Mouse (Mus musculus) urinary bladder, adult 18-20 months (tissue): ENCODE results near the gene Cd300lf.

Experiments used
- DNase-seq, 2 experiments: peaks; one replicate each; pipeline ENCODE4 v3.0.0; 2022; ENCODE audit warnings: low spot score in 2 of 2, mixed read lengths in 2 of 2

Gene Cd300lf

DNA sequence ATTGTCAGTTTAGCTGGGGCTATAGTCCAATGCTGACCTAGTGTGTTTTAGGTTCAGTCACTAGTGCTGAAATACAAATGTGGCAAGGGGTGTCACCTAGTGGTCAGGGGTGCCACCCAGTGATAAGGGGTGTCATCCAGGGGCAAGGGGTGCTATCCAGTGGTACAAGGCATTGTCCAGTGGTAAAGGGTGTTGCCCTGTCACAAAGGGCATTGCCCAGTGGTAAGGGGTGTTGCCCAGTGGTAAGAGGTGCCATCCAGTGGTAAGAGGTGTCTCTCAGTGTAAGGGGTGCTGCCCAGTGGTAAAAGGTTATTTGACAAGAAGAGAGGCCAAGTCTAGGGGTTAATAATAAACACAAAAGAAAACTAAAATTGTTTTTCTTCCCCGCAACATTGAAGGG lies 56.4 kb downstream of the Cd300lf start:
- DNase-seq, result no peak

- DNase-seq, result no peak
Measured at GRCm38 (mm10) chr11:115075859-115076258, 57.9 kb downstream of the Cd300lf start.

GRCm38 (mm10) chr11:115075407-115075806 lies 58.4 kb downstream of the Cd300lf start:
- DNase-seq, result no peak

DNA sequence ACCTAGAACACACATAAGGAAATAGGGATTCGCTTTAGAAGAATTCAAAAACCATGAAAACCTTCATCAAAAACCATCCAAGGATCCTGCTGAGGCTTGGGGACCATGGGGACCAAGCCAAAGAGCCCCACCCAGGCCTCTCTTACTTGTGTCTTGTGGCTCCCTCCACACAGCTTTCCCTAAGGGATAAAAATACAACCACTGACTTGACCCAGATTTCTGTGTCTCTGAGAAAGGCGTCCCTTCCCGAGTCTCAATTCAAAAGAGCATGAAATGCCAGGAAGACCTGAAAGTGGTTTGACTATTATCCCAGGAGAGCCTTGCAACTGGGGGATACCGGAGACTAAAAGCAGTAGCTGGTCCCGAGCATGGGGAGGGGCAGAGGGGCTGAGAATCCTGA lies 60.8 kb downstream of the Cd300lf start:
- DNase-seq, result no peak

DNA sequence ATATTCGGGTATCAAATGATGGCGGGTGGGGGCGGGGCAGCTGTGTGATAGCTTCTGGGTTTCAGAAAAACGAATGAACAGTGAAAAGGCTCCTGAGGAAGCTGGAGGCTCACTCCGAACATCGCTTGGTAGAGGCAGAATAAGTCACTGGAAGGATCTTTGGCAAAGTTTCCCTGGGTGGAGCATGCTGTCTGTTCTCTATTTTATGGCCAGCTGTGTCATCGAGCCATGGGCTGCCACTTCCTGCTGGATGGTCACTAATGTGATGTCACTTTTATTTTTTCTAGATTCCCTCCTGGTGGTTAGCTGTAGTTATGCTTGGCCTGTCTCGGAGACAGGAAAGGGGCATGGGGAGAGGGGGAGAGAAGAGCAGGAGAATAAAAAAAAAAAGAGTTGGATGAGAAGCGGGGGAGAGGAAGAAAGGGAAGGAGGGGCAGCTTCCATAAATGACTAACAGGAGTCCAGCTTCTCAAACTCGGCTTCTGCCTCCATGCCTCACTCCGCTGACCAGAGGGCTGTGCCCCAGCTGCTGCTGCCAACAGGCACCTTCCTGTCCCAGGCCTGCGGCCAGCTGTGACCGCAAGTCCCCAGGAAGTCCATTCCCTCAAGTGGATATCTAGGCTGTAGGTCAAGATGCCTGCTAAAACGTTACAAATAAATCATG lies 62.0 kb downstream of the Cd300lf start:
- DNase-seq, result peak in 1 of 2 experiments; percentile 41

- DNase-seq, result no peak
Measured at GRCm38 (mm10) chr11:115071015-115071551, 62.7 kb downstream of the Cd300lf start.

- DNase-seq, result no peak
Measured at GRCm38 (mm10) chr11:115066768-115067167, 67.0 kb downstream of the Cd300lf start.
